Mouse (Mus musculus) cerebellum, postnatal 4 days (tissue): Measurements from ENCODE around the gene Usp20.

Experiments
- DNase-seq, 2 experiments: peaks; one replicate each; pipeline ENCODE4 v3.0.0; 2022; ENCODE audit warnings: low spot score in 2 of 2, mixed read lengths in 1 of 2

Gene Usp20

GRCm38 (mm10) chr2:30985111-30986020 is 3.3 kb downstream of the Usp20 start:
- no peak for DNase-seq

- no peak for DNase-seq
Measured at GRCm38 (mm10) chr2:30990221-30990620, 8.1 kb downstream of the Usp20 start.

GRCm38 (mm10) chr2:30994853-30995252 is 12.8 kb downstream of the Usp20 start:
- no peak for DNase-seq

- DNase-seq: no peak
Measured at GRCm38 (mm10) chr2:30995432-30995996, 13.4 kb downstream of the Usp20 start.

GRCm38 (mm10) chr2:30998443-30999260 is 16.6 kb downstream of the Usp20 start:
- no peak for DNase-seq

GRCm38 (mm10) chr2:31002857-31003256 is 20.8 kb downstream of the Usp20 start:
- no peak for DNase-seq

GRCm38 (mm10) chr2:31005453-31005852 is 23.4 kb downstream of the Usp20 start:
- DNase-seq: no peak

GRCm38 (mm10) chr2:31006434-31006833 is 24.4 kb downstream of the Usp20 start:
- no peak for DNase-seq

- DNase-seq: no peak
Measured at GRCm38 (mm10) chr2:31007208-31007607, 25.1 kb downstream of the Usp20 start.

GRCm38 (mm10) chr2:31013371-31014120 is 31.5 kb downstream of the Usp20 start:
- DNase-seq: no peak

GRCm38 (mm10) chr2:31017625-31018317 is 35.7 kb downstream of the Usp20 start:
- DNase-seq: no peak

- no peak for DNase-seq
Measured at GRCm38 (mm10) chr2:31018519-31018918, 36.4 kb downstream of the Usp20 start.

- DNase-seq: no peak
Measured at GRCm38 (mm10) chr2:31019011-31019410, 36.9 kb downstream of the Usp20 start.

GRCm38 (mm10) chr2:31020202-31020601 is 38.1 kb downstream of the Usp20 start:
- no peak for DNase-seq

- no peak for DNase-seq
Measured at GRCm38 (mm10) chr2:31023940-31024339, 41.9 kb downstream of the Usp20 start.

GRCm38 (mm10) chr2:31024618-31025370 is 42.7 kb downstream of the Usp20 start:
- peak in 1 of 2 experiments; percentile 70 for DNase-seq

- no peak for DNase-seq
Measured at GRCm38 (mm10) chr2:31025458-31025857, 43.4 kb downstream of the Usp20 start.

- DNase-seq: no peak
Measured at GRCm38 (mm10) chr2:31026642-31027041, 44.6 kb downstream of the Usp20 start.

- DNase-seq: no peak
Measured at GRCm38 (mm10) chr2:31031972-31032371, 49.9 kb downstream of the Usp20 start.

- DNase-seq: no peak
Measured at GRCm38 (mm10) chr2:31036811-31037210, 54.7 kb downstream of the Usp20 start.
